Mouse (Mus musculus) left cerebral cortex, adult 18-20 months (tissue): ENCODE measurements around the gene AI854703. TPM values are rescaled to one million over a fixed set of nuclear protein-coding genes. Genes with fewer than 3 reads are reported as not detected.
A peak's percentile ranks its signal among the peaks of the same experiment; 100 is the strongest.

Source experiments
- DNase-seq, 2 experiments: peaks; one replicate each; pipeline ENCODE4 v3.0.0; 2021 to 2022; ENCODE audit warnings: low spot score in 2 of 2, mixed read lengths in 1 of 2
- total RNA-seq, 2 experiments: library from RNA; stranded (reverse); gene quantifications; 2 replicates each; pipeline ENCODE4 v1.2.3; 2021

Gene AI854703
- total RNA-seq, 2 experiments from 2014 or later: 15.9 to 16.0 TPM

DNA sequence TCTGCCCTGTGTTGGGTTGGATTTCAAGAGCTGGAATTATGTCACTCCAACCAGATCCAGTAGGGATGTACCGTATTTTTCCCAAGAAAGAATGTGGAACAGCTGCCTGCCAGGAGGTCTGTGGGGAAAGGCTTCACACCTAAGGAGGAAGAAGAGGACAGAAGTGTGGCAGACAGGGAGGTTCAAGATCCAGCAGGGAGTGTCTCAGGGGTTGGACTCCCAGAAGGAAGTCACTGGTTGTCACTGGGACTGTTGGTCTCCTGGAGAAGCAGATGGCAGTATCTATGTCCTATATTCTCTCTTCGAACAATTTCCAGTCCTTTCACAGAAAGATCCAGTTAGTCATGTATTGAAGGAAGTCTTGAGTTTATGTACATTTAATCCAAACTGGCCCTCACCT, 21.0 kb downstream of the AI854703 start:
- no peak for DNase-seq

DNA sequence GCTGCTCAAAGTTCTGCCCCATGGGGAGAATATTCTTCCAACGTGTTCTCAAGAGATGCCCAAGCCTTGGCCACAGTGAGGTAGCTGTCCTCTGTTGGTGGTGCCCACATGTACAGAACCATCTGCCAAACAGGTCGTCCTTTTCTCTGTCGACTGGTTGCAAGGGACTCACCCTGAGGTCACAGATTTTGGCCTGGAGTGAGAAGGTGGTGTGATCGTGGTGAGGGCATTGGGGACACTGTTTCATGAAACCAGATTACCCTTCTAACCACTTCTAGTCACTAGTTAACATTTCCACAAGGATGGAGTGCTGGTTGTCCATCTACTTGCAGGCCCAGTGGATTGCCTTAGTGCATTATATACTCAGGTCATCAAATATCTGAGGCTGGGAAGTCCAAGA, 22.2 kb downstream of the AI854703 start:
- DNase-seq: no peak

GRCm38 (mm10) chr6:48650041-48650440, 23.5 kb downstream of the AI854703 start:
- no peak for DNase-seq

DNA sequence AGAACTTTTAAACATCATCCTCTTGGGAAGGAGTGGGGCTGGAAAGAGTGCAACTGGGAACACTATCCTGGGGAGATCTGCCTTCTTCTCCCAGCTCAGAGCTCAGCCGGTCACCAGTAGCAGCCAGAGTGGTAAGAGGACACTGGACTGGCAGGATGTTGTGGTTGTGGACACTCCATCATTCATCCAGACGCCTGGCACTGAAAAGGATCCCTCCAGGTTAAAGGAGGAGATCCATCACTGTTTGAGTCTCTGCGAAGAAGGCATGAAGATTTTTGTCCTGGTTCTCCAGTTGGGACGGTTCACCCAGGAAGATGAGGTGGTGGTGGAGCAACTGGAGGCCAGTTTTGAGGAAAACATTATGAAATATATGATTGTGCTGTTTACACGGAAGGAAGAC, 32.2 kb downstream of the AI854703 start:
- no peak for DNase-seq

GRCm38 (mm10) chr6:48664750-48665149, 38.2 kb downstream of the AI854703 start:
- no peak for DNase-seq

DNA sequence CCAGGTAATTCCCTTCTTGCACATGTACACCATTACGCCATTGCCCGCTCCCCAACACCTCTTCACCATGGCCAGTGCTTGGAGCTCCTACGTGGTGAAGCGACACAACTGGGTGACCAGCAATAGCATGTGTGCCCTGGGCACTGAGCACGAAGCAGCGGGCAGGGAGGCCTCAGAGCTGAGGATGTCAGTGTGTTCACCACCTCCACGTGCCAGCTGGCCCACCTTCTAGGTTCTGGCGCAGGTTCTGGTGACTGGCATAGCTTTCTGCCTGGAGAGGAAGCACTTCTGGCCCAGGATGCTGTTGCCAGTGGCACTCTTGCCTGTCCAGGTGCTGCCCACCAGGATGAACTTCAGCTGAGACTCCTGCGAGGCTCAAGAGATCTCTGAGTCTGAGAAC, 38.9 kb downstream of the AI854703 start:
- DNase-seq: no peak

GRCm38 (mm10) chr6:48666159-48666586, 39.6 kb downstream of the AI854703 start:
- no peak for DNase-seq

DNA sequence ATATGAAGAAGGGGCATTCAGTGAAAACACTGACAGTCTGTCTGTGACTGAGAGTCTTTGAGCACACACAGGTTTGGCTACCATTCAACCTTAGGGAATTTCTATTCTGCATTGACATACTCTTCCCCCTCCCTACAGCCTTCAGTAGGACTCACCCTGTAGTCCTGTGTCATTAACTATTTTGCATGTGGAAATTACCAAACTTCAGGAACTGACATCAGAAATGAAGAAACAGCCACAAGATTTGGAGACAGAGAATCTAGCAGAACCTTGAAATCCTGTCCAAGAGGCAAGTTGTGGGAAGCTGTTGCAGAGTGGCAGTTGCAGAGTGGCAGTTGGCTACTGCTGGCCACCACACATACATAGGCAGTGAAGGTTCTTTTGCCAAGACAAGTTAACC, 41.5 kb downstream of the AI854703 start:
- DNase-seq: no peak

GRCm38 (mm10) chr6:48669446-48669969, 42.9 kb downstream of the AI854703 start:
- DNase-seq: no peak

GRCm38 (mm10) chr6:48674291-48675058, 47.9 kb downstream of the AI854703 start:
- DNase-seq: no peak

GRCm38 (mm10) chr6:48675400-48675930, 48.9 kb downstream of the AI854703 start:
- DNase-seq: no peak

DNA sequence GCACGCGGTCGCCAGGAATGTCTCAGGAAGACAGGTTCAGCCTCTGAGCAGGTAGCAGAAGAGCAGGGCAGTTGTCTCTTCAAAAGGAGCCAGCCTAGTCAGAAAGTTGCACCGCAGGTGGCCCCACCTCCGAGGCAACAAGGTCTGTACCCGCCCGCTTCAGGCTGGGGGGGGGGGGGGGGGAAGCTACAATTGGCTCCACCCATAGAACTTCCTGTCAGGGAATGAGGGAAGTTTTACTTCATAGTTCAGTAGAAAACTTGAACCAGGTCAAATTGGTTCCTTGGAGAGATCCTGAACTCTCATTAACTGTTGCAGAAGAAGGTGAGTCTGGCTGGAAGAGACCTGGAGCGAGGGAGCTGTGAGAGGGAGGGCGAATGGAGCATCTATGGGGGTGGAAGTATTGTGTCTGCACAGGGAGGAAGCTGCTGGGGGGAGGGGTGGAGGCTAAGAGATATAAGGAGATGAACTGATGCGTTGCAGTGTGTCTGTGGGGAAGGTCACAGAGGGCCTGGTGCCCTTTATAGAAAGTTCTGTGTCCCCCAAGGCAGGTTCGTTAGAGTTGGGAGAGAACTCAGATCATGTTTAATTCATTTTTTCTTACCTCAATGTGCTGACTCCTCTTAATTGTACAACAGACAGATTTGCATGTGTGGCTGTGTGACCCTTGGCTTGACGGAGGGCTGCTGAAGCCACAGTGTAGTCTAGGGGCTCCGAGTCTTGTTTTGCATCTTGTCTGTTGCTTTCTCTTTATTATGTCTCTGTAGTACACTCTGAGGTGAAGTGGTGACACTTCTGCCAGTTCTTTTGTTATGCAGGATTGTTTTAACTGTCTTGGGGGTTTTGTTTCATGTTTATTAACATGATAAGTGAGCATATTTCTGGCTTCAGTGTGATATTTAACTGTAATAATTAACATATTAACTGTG, 49.6 kb downstream of the AI854703 start, which contains the start of gene Gimap9:
Gene Gimap9 (plus strand): TSS at position 199 of the 929 bp plus-strand sequence.
- DNase-seq: no peak

GRCm38 (mm10) chr6:48676860-48677415, 50.4 kb downstream of the AI854703 start:
- DNase-seq: no peak

DNA sequence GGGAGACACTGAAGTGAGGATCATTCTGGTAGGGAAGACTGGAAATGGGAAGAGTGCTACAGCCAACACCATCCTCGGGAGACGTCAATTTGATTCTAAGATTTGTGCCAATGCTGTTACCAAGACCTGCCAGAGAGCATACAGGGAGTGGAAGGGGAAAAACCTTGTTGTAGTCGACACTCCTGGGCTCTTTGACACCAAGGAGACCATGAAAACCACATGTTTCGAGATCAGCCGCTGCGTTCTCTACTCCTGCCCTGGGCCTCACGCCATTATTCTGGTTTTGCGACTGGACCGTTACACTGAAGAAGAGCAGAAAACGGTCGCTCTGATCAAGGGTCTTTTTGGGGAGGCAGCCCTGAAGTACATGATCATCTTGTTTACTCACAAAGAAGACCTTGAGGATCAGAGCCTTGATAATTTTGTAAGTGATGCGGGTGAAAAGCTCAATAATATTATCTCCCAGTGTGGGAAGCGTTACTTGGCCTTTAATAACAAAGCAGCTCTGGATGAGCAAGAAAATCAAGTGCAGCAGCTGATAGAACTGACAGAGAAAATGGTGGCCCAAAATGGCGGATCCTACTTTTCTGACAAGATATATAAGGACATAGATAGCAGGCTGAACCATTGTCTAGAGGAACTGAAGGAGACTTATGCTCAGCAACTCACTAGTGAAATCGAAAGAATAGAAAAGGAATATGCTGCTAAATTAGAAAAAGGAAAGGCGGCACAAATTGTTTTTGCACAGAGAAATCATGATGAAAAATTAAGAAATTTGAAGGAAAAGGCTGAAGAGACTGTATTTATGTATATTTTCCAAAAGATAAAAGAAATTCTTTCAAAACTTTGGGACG, 51.2 kb downstream of the AI854703 start:
- no peak for DNase-seq

DNA sequence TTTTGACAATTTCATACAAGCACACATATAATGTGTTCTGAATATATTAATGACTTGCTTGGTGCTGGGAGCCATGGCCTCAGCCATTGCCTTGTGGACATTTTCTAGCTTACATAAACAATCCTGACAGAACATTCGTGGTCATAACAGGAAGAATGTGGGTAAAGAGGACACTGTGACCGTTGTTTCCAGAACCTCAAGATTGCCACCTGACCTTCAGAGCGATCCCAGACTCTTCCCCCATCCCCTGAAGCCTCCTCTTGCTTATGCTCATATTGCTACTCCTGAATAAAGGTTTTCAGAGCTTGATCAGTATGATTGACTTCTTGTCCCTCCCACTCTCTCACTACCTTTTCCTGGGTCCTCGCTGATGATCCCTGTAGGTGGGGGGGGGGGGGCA, 51.8 kb downstream of the AI854703 start:
- DNase-seq: no peak

DNA sequence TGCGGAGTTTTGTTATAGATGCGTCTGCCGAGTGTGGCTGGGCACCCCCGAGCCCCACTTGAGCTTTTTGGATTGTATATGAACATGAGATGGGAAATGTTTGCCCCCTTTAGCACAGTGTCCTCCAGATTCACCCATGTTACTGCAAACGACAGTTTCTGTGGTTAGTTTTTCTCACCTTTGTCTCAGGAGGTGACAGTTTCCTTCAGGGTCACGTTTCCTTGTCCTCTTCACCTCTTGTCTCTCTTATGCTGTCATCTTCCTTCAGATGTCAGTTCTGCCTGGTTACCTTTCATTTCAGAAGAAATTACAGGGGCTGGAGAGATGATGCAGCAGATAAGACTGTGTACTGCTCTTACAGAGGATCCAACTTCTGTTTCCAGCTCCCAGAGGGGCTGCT, 53.1 kb downstream of the AI854703 start:
- DNase-seq: no peak

GRCm38 (mm10) chr6:48680421-48680820, 53.9 kb downstream of the AI854703 start:
- no peak for DNase-seq

DNA sequence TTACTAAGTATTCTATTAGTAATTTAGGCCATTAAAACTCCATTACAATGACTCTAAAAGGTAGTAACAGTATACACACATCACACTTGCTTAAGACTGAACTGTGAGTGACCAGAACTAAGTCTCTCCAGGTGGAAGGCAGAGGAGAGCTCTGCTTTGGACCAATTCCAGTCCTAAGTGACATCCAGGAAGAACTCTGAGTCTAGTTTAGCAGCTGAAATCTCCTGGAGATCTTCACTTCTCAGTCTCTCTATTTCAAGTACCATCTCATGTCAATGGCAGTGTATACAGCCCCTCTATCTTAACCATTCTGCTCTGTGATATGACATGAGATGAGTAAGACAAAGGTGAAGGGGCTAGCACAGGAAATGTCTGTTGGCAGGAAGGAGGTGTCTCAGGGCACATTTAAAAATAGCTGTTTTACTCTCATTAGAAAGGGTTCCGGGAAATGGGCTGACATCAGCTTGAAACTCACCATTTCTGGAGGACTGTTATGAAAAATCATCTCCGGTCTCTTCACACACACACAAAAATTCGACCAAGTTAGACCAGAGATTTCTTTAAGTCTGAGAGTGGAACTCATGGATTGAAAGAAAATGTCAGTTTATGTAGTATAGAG, 55.0 kb downstream of the AI854703 start:
- no peak for DNase-seq

- peak in 1 of 2 experiments; percentile 8 for DNase-seq
These were observed 55.7 kb downstream of the AI854703 start for GRCm38 (mm10) chr6:48682271-48682670.
